Mouse (Mus musculus) CH12.LX (cell line): ENCODE measurements at regions not wholly inside any gene's neighbourhood (a gene's known extent, or its start where the extent isn't known, plus 50 kb on each side); places are given as distances from the start of the nearest gene placed in this dataset.

Experiments used
- BHLHE40 ChIP-seq: IDR thresholded peaks from 2 replicates; pipeline ENCODE4 v1.6.1; 2011; ENCODE audit warnings: mild to moderate bottlenecking, low read depth, low read length, improper control_type of control experiment
- CHD1 ChIP-seq: IDR thresholded peaks from 2 replicates; pipeline ENCODE4 v1.6.1; 2012; ENCODE audit warnings: low read depth, low read length, improper control_type of control experiment, inconsistent platforms
- CTCF ChIP-seq, 2 experiments: IDR thresholded peaks in 1 of 2; conservative IDR thresholded peaks in 1 of 2; 2 replicates each; pipeline ENCODE4 v1.5.1; 2011 to 2012; ENCODE audit warnings: low read depth in 2 of 2, low read length in 2 of 2, improper control_type of control experiment in 1 of 2, inconsistent platforms in 1 of 2, mild to moderate bottlenecking in 1 of 2, moderate library complexity in 1 of 2
- EP300 ChIP-seq: IDR thresholded peaks from 2 replicates; pipeline ENCODE4 v1.6.1; 2011; ENCODE audit warnings: low read length, improper control_type of control experiment
- HCFC1 ChIP-seq: IDR thresholded peaks from 2 replicates; pipeline ENCODE4 v1.6.1; 2012; ENCODE audit warnings: low read depth, mild to moderate bottlenecking, inconsistent platforms, low read length, improper control_type of control experiment
- JUND ChIP-seq: conservative IDR thresholded peaks from 2 replicates; pipeline ENCODE4 v1.6.1; 2011; ENCODE audit warnings: low read depth, low read length, improper control_type of control experiment
- KAT2A ChIP-seq: IDR thresholded peaks from 2 replicates; pipeline ENCODE4 v1.6.1; 2012; ENCODE audit warnings: low read length, improper control_type of control experiment, inconsistent platforms; ENCODE audit not compliant: insufficient replicate concordance
- MAZ ChIP-seq: IDR thresholded peaks from 2 replicates; pipeline ENCODE4 v1.6.1; 2012; ENCODE audit warnings: low read depth, mild to moderate bottlenecking, inconsistent platforms, low read length, improper control_type of control experiment, moderate library complexity
- POLR2A ChIP-seq: IDR thresholded peaks from 2 replicates; pipeline ENCODE4 v1.6.1; 2011; ENCODE audit warnings: low read depth, mild to moderate bottlenecking, improper control_type of control experiment, low read length
- RCOR1 ChIP-seq: conservative IDR thresholded peaks from 2 replicates; pipeline ENCODE4 v1.6.1; 2012; ENCODE audit warnings: low read depth, mild to moderate bottlenecking, inconsistent platforms, low read length, improper control_type of control experiment

GRCm38 (mm10) chr3:26585126-26585525 lies 52.3 kb upstream of the Spata16 start:
- no peak for TF ChIP-seq EP300
- no peak for TF ChIP-seq MAZ
- TF ChIP-seq CTCF (conservative IDR thresholded peaks at IDR 0.05 in 1 of 2, IDR thresholded peaks at IDR 0.05 in 1 of 2; ENCODE audit: low read depth in 2 of 2, low read length in 2 of 2) = no peak
- no peak for TF ChIP-seq POLR2A
- no peak for TF ChIP-seq HCFC1
- no peak for TF ChIP-seq JUND
- no peak for TF ChIP-seq CHD1
- no peak for TF ChIP-seq RCOR1
- no peak for TF ChIP-seq KAT2A
- TF ChIP-seq BHLHE40 = no peak
